Mouse (Mus musculus) heart, embryonic 14.5 days (tissue): ENCODE results near the gene Tmem8. TPM values are rescaled to one million over a fixed set of nuclear protein-coding genes. Genes with fewer than 3 reads are reported as not detected.
A peak's percentile ranks its signal among the peaks of the same experiment; 100 is the strongest.

Source experiments
- ATAC-seq: fragments of 200-750 bp; cut with Nextera tagmentation; 2 replicates; pipeline ENCODE4 v1.8.0; 2017; ENCODE audit warnings: low read depth, moderate TSS enrichment; ENCODE audit not compliant: insufficient number of reproducible peaks, insufficient read depth, low FRiP score
- H3K27ac ChIP-seq, 2 experiments: fragments of 200-500 bp in 1 of 2; fragments of 300-500 bp in 1 of 2; sonication (generic) in 1 of 2; replicated peaks in 1 of 2; 2 replicates each; pipeline ENCODE4 v1.5.1; 2012 to 2014; ENCODE audit warnings: low read depth in 2 of 2, low read length in 2 of 2, control low read depth in 1 of 2, mild to moderate bottlenecking in 1 of 2, mixed read lengths in 1 of 2; ENCODE audit not compliant: control insufficient read depth in 1 of 2, insufficient read depth in 1 of 2
- H3K27me3 ChIP-seq: fragments of 300-500 bp; sonication (generic); 2 replicates; pipeline ENCODE4 v1.6.1; 2014; ENCODE audit warnings: mild to moderate bottlenecking, low read length, control low read depth; ENCODE audit not compliant: control insufficient read depth, insufficient read depth
- H3K36me3 ChIP-seq: fragments of 300-500 bp; sonication (generic); 2 replicates; pipeline ENCODE4 v1.6.1; 2014; ENCODE audit warnings: mild to moderate bottlenecking, control low read depth, low read length, mixed read lengths; ENCODE audit not compliant: control insufficient read depth, insufficient read depth
- H3K4me1 ChIP-seq, 2 experiments: fragments of 200-500 bp in 1 of 2; fragments of 300-500 bp in 1 of 2; sonication (generic) in 1 of 2; 2 replicates each; pipeline ENCODE4 v1.6.1; 2012 to 2014; ENCODE audit warnings: low read length in 2 of 2, control low read depth in 1 of 2, mixed read lengths in 1 of 2; ENCODE audit not compliant: control insufficient read depth in 2 of 2, insufficient read depth in 2 of 2
- H3K4me2 ChIP-seq: fragments of 300-500 bp; sonication (generic); 2 replicates; pipeline ENCODE4 v1.6.1; 2014; ENCODE audit warnings: mild to moderate bottlenecking, low read length
- H3K4me3 ChIP-seq, 2 experiments: fragments of 200-500 bp in 1 of 2; fragments of 300-500 bp in 1 of 2; sonication (generic) in 1 of 2; 2 replicates each; pipeline ENCODE4 v1.5.1; 2012 to 2014; ENCODE audit warnings: low read length in 2 of 2, mild to moderate bottlenecking in 2 of 2, control low read depth in 1 of 2, low read depth in 1 of 2, moderate library complexity in 1 of 2; ENCODE audit not compliant: control insufficient read depth in 1 of 2, insufficient read depth in 1 of 2
- H3K9ac ChIP-seq: fragments of 300-500 bp; sonication (generic); 2 replicates; pipeline ENCODE4 v1.6.1; 2014; ENCODE audit warnings: mild to moderate bottlenecking, low read length
- H3K9me3 ChIP-seq: fragments of 300-500 bp; sonication (generic); 2 replicates; pipeline ENCODE4 v1.6.1; 2016; ENCODE audit warnings: low read length, control low read depth; ENCODE audit not compliant: control insufficient read depth
- WGBS: fragments of 180-500 bp; shearing (Covaris S2); extraction: QIAGEN DNeasy Blood & Tissue Kit; methylation state at CpG from one replicate; pipeline ENCODE4 v1.1.7; 2014; 5-methylcytosine and 5-hydroxymethylcytosine counted together
- polyA plus RNA-seq: library from polyadenylated mRNA; unstranded; fragments of >200 nt; fragmentation: Nextera tagmentation; extraction: Ambion mirVana; gene quantifications from 2 replicates; pipeline ENCODE4 v1.2.1, GENCODE M21; 2014

The Tmem8 gene
- polyA plus RNA-seq, 1 experiment from 2014 or later: 0.58 TPM

- peaks cover 3 to 7% of the 10 kb centered on the region in 2 experiments; a peak in 2 of 4 replicates for H3K4me1 ChIP-seq
- ATAC-seq: no peak
- no peak overlapping the region for H3K9ac ChIP-seq
- peaks cover 25% of the 10 kb centered on the region for H3K36me3 ChIP-seq
- H3K27ac ChIP-seq: no peak overlapping the region
- no peak overlapping the region for H3K4me3 ChIP-seq
- 48% methylated on average over 5 of the region's 5 CpGs for WGBS
- no peaks in the 10 kb centered on the region for H3K9me3 ChIP-seq
- H3K27me3 ChIP-seq: peaks cover 17% of the 10 kb centered on the region
- no peak overlapping the region for H3K4me2 ChIP-seq
These were observed 9.5 kb downstream of the Tmem8 start for GRCm38 (mm10) chr17:26122431-26123140.

DNA sequence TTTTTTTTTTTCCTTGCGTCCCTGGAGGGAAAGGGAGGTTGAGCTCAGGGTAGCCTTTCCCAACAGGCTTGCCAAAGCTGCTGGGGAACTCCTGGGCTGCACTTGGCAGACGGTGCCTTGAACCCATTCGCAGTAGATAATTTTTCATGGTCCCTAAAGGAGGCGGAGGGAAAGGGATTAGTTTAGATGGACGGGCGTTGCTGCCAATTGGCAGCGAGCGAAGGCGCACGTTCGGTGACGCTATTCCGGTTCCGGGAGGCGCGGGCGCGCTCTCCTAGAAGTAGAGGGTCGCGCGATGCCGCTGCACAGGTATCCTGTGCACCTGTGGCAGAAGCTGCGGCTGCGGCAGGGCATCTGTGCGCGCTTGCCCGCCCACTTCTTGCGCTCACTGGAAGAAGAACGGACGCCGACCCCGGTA, 10.2 kb downstream of the Tmem8 start, which contains the start of gene Mrpl28:
TSS of gene Mrpl28 (plus strand) at position 234 of the 418 bp plus-strand sequence.
- under 1% methylated on average over 32 of the region's 32 CpGs for WGBS
- Histone ChIP-seq H3K27me3 (peaks cover 13% of the 10 kb centered on the region), H3K9me3 (no peaks in the 10 kb centered on the region), H3K4me1 (peaks cover 3 to 7% of the 10 kb centered on the region in 2 experiments; a peak in 2 of 4 replicates), H3K4me2 (peak within 1 kb of the TSS; percentile 68), H3K4me3 (peak within 1 kb of the TSS; percentile 85 to 87), H3K36me3 (peaks cover 32% of the 10 kb centered on the region), H3K9ac (peak within 1 kb of the TSS; percentile 90), H3K27ac (no peak within 1 kb of the TSS)
- peak; percentile 68 for ATAC-seq

DNA sequence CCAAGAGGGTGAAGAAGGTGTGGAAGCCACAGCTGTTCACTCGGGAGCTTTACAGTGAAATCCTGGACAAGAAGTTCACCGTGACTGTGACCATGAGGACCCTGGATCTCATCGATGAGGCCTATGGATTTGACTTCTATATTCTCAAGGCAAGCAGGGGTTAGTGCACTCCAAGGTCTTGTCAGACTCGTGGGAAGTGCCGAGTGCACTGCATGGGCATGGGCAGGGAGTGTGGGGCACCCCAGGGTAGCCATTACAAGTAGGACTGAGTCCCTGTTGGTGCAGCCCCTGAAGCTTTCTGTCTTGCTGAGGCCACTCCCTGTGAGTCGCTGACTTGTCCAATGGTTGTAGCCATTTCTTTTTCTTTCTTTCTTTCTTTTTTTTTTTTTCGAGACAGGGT, 11.5 kb downstream of the Tmem8 start:
- WGBS: 88% methylated on average over 7 of the region's 7 CpGs
- H3K27ac ChIP-seq: no peak overlapping the region
- peaks cover 3 to 7% of the 10 kb centered on the region in 2 experiments; a peak in 2 of 4 replicates for H3K4me1 ChIP-seq
- no peaks in the 10 kb centered on the region for H3K9me3 ChIP-seq
- no peaks in the 10 kb centered on the region; the same call in 1 of the 2 replicates for H3K27me3 ChIP-seq
- H3K4me3 ChIP-seq: peak overlapping the region; percentile 85 to 87; a peak in 2 of 4 replicates
- peak overlapping the region; percentile 68 for H3K4me2 ChIP-seq
- H3K9ac ChIP-seq: peak overlapping the region; percentile 90
- ATAC-seq: no peak
- H3K36me3 ChIP-seq: peaks cover 45% of the 10 kb centered on the region

- WGBS: 92% methylated on average over 10 of the region's 10 CpGs
- Histone ChIP-seq H3K27ac (no peak overlapping the region), H3K36me3 (peaks cover 51% of the 10 kb centered on the region), H3K9ac (no peak overlapping the region), H3K9me3 (no peaks in the 10 kb centered on the region), H3K4me2 (no peak overlapping the region), H3K4me1 (peaks cover 3 to 7% of the 10 kb centered on the region in 2 experiments; a peak in 2 of 4 replicates), H3K4me3 (no peak overlapping the region), H3K27me3 (no peaks in the 10 kb centered on the region)
- ATAC-seq: no peak
These were observed 12.1 kb downstream of the Tmem8 start for GRCm38 (mm10) chr17:26125226-26125625.

- H3K4me3 ChIP-seq: no peak overlapping the region
- no peaks in the 10 kb centered on the region for H3K27me3 ChIP-seq
- H3K9ac ChIP-seq: no peak overlapping the region
- no peak overlapping the region for H3K4me2 ChIP-seq
- peaks cover 54% of the 10 kb centered on the region for H3K36me3 ChIP-seq
- H3K27ac ChIP-seq: no peak overlapping the region
- no peaks in the 10 kb centered on the region for H3K4me1 ChIP-seq
- ATAC-seq: no peak
- H3K9me3 ChIP-seq: no peaks in the 10 kb centered on the region
- WGBS: 89% methylated on average over 18 of the region's 18 CpGs
These were observed 18.1 kb downstream of the Tmem8 start for GRCm38 (mm10) chr17:26131062-26131732.

- 92% methylated on average over 18 of the region's 18 CpGs for WGBS
- H3K36me3 ChIP-seq: peaks cover 45% of the 10 kb centered on the region
- no peaks in the 10 kb centered on the region for H3K27me3 ChIP-seq
- no peak for ATAC-seq
- H3K4me3 ChIP-seq: no peak overlapping the region
- H3K4me1 ChIP-seq: no peaks in the 10 kb centered on the region
- H3K9ac ChIP-seq: no peak overlapping the region
- H3K27ac ChIP-seq: no peak overlapping the region
- no peaks in the 10 kb centered on the region for H3K9me3 ChIP-seq
- no peak overlapping the region for H3K4me2 ChIP-seq
These were observed 19.1 kb downstream of the Tmem8 start for GRCm38 (mm10) chr17:26131856-26132853.
